Mouse (Mus musculus): ENCODE measurements around the gene Cmip. TPM values are rescaled to one million over a fixed set of nuclear protein-coding genes. Genes with fewer than 3 reads are reported as not detected.
A peak's percentile ranks its signal among the peaks of the same experiment; 100 is the strongest.

Cmip gene
- polyA plus RNA-seq, 1 experiment from 2014 or later = 27.0 TPM

GRCm38 (mm10) chr8:117281676-117282075 is 24.8 kb downstream of the Cmip start:
- Histone ChIP-seq H3K27me3 (ENCODE audit: control insufficient read depth, insufficient read depth, low read length) (no peaks in the 10 kb centered on the region), H3K36me3 (ENCODE audit: control insufficient read depth, insufficient read depth, low read length) (no peaks in the 10 kb centered on the region; the same call in 1 of the 2 replicates), H3K9me3 (ENCODE audit: control insufficient read depth, low read length) (no peaks in the 10 kb centered on the region), H3K4me3 (ENCODE audit: low read depth, low read length) (no peak overlapping the region), H3K9ac (ENCODE audit: low read depth, low read length) (no peak overlapping the region), H3K27ac (ENCODE audit: low read depth, low read length) (no peak overlapping the region), H3K4me1 (replicated peaks; ENCODE audit: control insufficient read depth, insufficient read depth, low read length) (peaks cover 10% of the 10 kb centered on the region), H3K4me2 (replicated peaks; ENCODE audit: low read depth, low read length) (no peak overlapping the region)
- WGBS = 84% methylated on average over 10 of the region's 10 CpGs
- ATAC-seq (ENCODE audit: low FRiP score) (no peak), DNase-seq (ENCODE audit: low spot score) (no peak)

GRCm38 (mm10) chr8:117282141-117282950 is 25.5 kb downstream of the Cmip start:
- no peak overlapping the region for H3K4me2 ChIP-seq (replicated peaks; ENCODE audit: low read depth, low read length)
- WGBS = 62% methylated on average over 17 of the region's 17 CpGs
- no peaks in the 10 kb centered on the region; the same call in 1 of the 2 replicates for H3K36me3 ChIP-seq (ENCODE audit: control insufficient read depth, insufficient read depth, low read length)
- DNase-seq (ENCODE audit: low spot score) (no peak), ATAC-seq (ENCODE audit: low FRiP score) (no peak)
- H3K4me3 ChIP-seq (ENCODE audit: low read depth, low read length) = no peak overlapping the region
- H3K9ac ChIP-seq (ENCODE audit: low read depth, low read length) = no peak overlapping the region
- H3K9me3 ChIP-seq (ENCODE audit: control insufficient read depth, low read length) = no peaks in the 10 kb centered on the region
- H3K27ac ChIP-seq (ENCODE audit: low read depth, low read length) = no peak overlapping the region
- peaks cover 10% of the 10 kb centered on the region for H3K4me1 ChIP-seq (replicated peaks; ENCODE audit: control insufficient read depth, insufficient read depth, low read length)
- no peaks in the 10 kb centered on the region for H3K27me3 ChIP-seq (ENCODE audit: control insufficient read depth, insufficient read depth, low read length)

- no peak overlapping the region for H3K27ac ChIP-seq (ENCODE audit: low read depth, low read length)
Measured at GRCm38 (mm10) chr8:117284768-117285484, 28.1 kb downstream of the Cmip start.

GRCm38 (mm10) chr8:117287966-117288365 is 31.1 kb downstream of the Cmip start:
- ATAC-seq (ENCODE audit: low FRiP score) (no peak), DNase-seq (ENCODE audit: low spot score) (no peak)
- H3K4me1 ChIP-seq (replicated peaks; ENCODE audit: control insufficient read depth, insufficient read depth, low read length) = 0 out of 2 replicates have a peak, but pooled peaks cover 2% of the 10 kb centered on the region
- H3K27ac ChIP-seq (ENCODE audit: low read depth, low read length) = no peak overlapping the region
- no peak overlapping the region for H3K9ac ChIP-seq (ENCODE audit: low read depth, low read length)
- no peak overlapping the region for H3K4me2 ChIP-seq (replicated peaks; ENCODE audit: low read depth, low read length)
- H3K27me3 ChIP-seq (ENCODE audit: control insufficient read depth, insufficient read depth, low read length) = no peaks in the 10 kb centered on the region
- H3K9me3 ChIP-seq (ENCODE audit: control insufficient read depth, low read length) = no peaks in the 10 kb centered on the region
- 78% methylated on average over 8 of the region's 8 CpGs for WGBS
- H3K36me3 ChIP-seq (ENCODE audit: control insufficient read depth, insufficient read depth, low read length) = no peaks in the 10 kb centered on the region; the same call in 1 of the 2 replicates
- H3K4me3 ChIP-seq (ENCODE audit: low read depth, low read length) = no peak overlapping the region

More at GRCm38 (mm10) chr8:117284768-117285484, 28.1 kb downstream of the Cmip start:
- Histone ChIP-seq H3K9ac (ENCODE audit: low read depth, low read length) (no peak overlapping the region), H3K9me3 (ENCODE audit: control insufficient read depth, low read length) (no peaks in the 10 kb centered on the region), H3K27me3 (ENCODE audit: control insufficient read depth, insufficient read depth, low read length) (no peaks in the 10 kb centered on the region), H3K4me3 (ENCODE audit: low read depth, low read length) (no peak overlapping the region), H3K4me1 (replicated peaks; ENCODE audit: control insufficient read depth, insufficient read depth, low read length) (peaks cover 3% of the 10 kb centered on the region; the same call in 1 of the 2 replicates), H3K4me2 (replicated peaks; ENCODE audit: low read depth, low read length) (no peak overlapping the region), H3K36me3 (ENCODE audit: control insufficient read depth, insufficient read depth, low read length) (no peaks in the 10 kb centered on the region; the same call in 1 of the 2 replicates)
- ATAC-seq (ENCODE audit: low FRiP score) (no peak), DNase-seq (ENCODE audit: low spot score) (no peak)
- 90% methylated on average over 9 of the region's 9 CpGs for WGBS

GRCm38 (mm10) chr8:117289016-117289415 is 32.2 kb downstream of the Cmip start:
- WGBS = 85% methylated on average over 9 of the region's 9 CpGs
- Histone ChIP-seq H3K4me3 (ENCODE audit: low read depth, low read length) (no peak overlapping the region), H3K9me3 (ENCODE audit: control insufficient read depth, low read length) (no peaks in the 10 kb centered on the region), H3K9ac (ENCODE audit: low read depth, low read length) (no peak overlapping the region), H3K27me3 (ENCODE audit: control insufficient read depth, insufficient read depth, low read length) (no peaks in the 10 kb centered on the region), H3K4me2 (replicated peaks; ENCODE audit: low read depth, low read length) (no peak overlapping the region), H3K4me1 (replicated peaks; ENCODE audit: control insufficient read depth, insufficient read depth, low read length) (0 out of 2 replicates have a peak, but pooled peaks cover 2% of the 10 kb centered on the region), H3K36me3 (ENCODE audit: control insufficient read depth, insufficient read depth, low read length) (no peaks in the 10 kb centered on the region; the same call in 1 of the 2 replicates), H3K27ac (ENCODE audit: low read depth, low read length) (no peak overlapping the region)
- no peak for ATAC-seq (ENCODE audit: low FRiP score)
- DNase-seq (ENCODE audit: low spot score) = no peak

- Histone ChIP-seq H3K9me3 (ENCODE audit: control insufficient read depth, low read length) (no peaks in the 10 kb centered on the region), H3K9ac (ENCODE audit: low read depth, low read length) (no peak overlapping the region), H3K27ac (ENCODE audit: low read depth, low read length) (no peak overlapping the region), H3K36me3 (ENCODE audit: control insufficient read depth, insufficient read depth, low read length) (no peaks in the 10 kb centered on the region; the same call in 1 of the 2 replicates), H3K4me3 (ENCODE audit: low read depth, low read length) (no peak overlapping the region), H3K27me3 (ENCODE audit: control insufficient read depth, insufficient read depth, low read length) (no peaks in the 10 kb centered on the region), H3K4me1 (replicated peaks; ENCODE audit: control insufficient read depth, insufficient read depth, low read length) (peaks cover 2% of the 10 kb centered on the region; the same call in 1 of the 2 replicates), H3K4me2 (replicated peaks; ENCODE audit: low read depth, low read length) (no peak overlapping the region)
- 87% methylated on average over 7 of the region's 7 CpGs for WGBS
- ATAC-seq (ENCODE audit: low FRiP score) = no peak
- no peak for DNase-seq (ENCODE audit: low spot score)
Measured at GRCm38 (mm10) chr8:117290506-117290905, 33.6 kb downstream of the Cmip start.

GRCm38 (mm10) chr8:117292262-117292661 is 35.4 kb downstream of the Cmip start:
- H3K9me3 ChIP-seq (ENCODE audit: control insufficient read depth, low read length) = no peaks in the 10 kb centered on the region
- no peak overlapping the region for H3K4me3 ChIP-seq (ENCODE audit: low read depth, low read length)
- no peaks in the 10 kb centered on the region for H3K36me3 ChIP-seq (ENCODE audit: control insufficient read depth, insufficient read depth, low read length)
- WGBS = 26% methylated on average over 8 of the region's 8 CpGs
- no peak overlapping the region for H3K27ac ChIP-seq (ENCODE audit: low read depth, low read length)
- DNase-seq (ENCODE audit: low spot score) = peak; percentile 46
- H3K9ac ChIP-seq (ENCODE audit: low read depth, low read length) = no peak overlapping the region
- no peak overlapping the region for H3K4me2 ChIP-seq (replicated peaks; ENCODE audit: low read depth, low read length)
- no peaks in the 10 kb centered on the region for H3K27me3 ChIP-seq (ENCODE audit: control insufficient read depth, insufficient read depth, low read length)
- H3K4me1 ChIP-seq (replicated peaks; ENCODE audit: control insufficient read depth, insufficient read depth, low read length) = peaks cover 2% of the 10 kb centered on the region; the same call in 1 of the 2 replicates
- peak; percentile 62; the same call in 1 of the 2 replicates for ATAC-seq (ENCODE audit: low FRiP score)

- Histone ChIP-seq H3K36me3 (ENCODE audit: control insufficient read depth, insufficient read depth, low read length) (no peaks in the 10 kb centered on the region), H3K27me3 (ENCODE audit: control insufficient read depth, insufficient read depth, low read length) (no peaks in the 10 kb centered on the region), H3K4me2 (replicated peaks; ENCODE audit: low read depth, low read length) (no peak overlapping the region), H3K4me1 (replicated peaks; ENCODE audit: control insufficient read depth, insufficient read depth, low read length) (peaks cover 6% of the 10 kb centered on the region), H3K27ac (ENCODE audit: low read depth, low read length) (no peak overlapping the region), H3K4me3 (ENCODE audit: low read depth, low read length) (no peak overlapping the region), H3K9ac (ENCODE audit: low read depth, low read length) (no peak overlapping the region), H3K9me3 (ENCODE audit: control insufficient read depth, low read length) (no peaks in the 10 kb centered on the region)
- ATAC-seq (ENCODE audit: low FRiP score) (no peak), DNase-seq (ENCODE audit: low spot score) (no peak)
- WGBS = 75% methylated on average over 10 of the region's 10 CpGs
Measured at GRCm38 (mm10) chr8:117294812-117295211, 37.9 kb downstream of the Cmip start.

Measured in hindbrain, embryonic 11.5 days (tissue).